Mouse (Mus musculus): ENCODE measurements around the gene Zswim4. TPM values are rescaled to one million over a fixed set of nuclear protein-coding genes. Genes with fewer than 3 reads are reported as not detected.

Gene Zswim4
- polyA plus RNA-seq, 1 experiment from 2014 or later = 8.0 TPM

GRCm38 (mm10) chr8:84200652-84201544, 36.0 kb downstream of the Zswim4 start:
- DNase-seq (ENCODE audit: low spot score) (peak; percentile 86), ATAC-seq (ENCODE audit: low FRiP score, low TSS enrichment) (peak; percentile 22)
- 2% methylated on average over 35 of the region's 70 CpGs for WGBS
- TF ChIP-seq CTCF (IDR thresholded peaks at IDR 0.05; ENCODE audit: low read depth) (no peak), EP300 (optimal IDR thresholded peaks at IDR 0.05) (peak; percentile 45)
- Histone ChIP-seq H3K9ac (ENCODE audit: low read length) (peak overlapping the region; percentile 93), H3K9me3 (ENCODE audit: control insufficient read depth, low read length) (no peaks in the 10 kb centered on the region), H3K27ac (replicated peaks) (peak overlapping the region; percentile 99), H3K4me3 (ENCODE audit: low read depth, low read length) (peak overlapping the region; percentile 72), H3K4me2 (replicated peaks; ENCODE audit: low read depth) (peak overlapping the region; percentile 92), H3K36me3 (ENCODE audit: control insufficient read depth, insufficient read depth, low read length) (peaks cover 8% of the 10 kb centered on the region; the same call in 1 of the 2 replicates), H3K27me3 (ENCODE audit: control insufficient read depth, insufficient read depth, low read length) (no peaks in the 10 kb centered on the region), H3K4me1 (replicated peaks; ENCODE audit: control insufficient read depth, insufficient read depth) (peaks cover 22% of the 10 kb centered on the region)

GRCm38 (mm10) chr8:84200126-84200555, 36.7 kb downstream of the Zswim4 start:
- Histone ChIP-seq H3K9ac (ENCODE audit: low read length) (peak overlapping the region; percentile 93), H3K27me3 (ENCODE audit: control insufficient read depth, insufficient read depth, low read length) (no peaks in the 10 kb centered on the region)
- WGBS = 18% methylated on average over 8 of the region's 8 CpGs

GRCm38 (mm10) chr8:84199348-84200125, 37.3 kb downstream of the Zswim4 start:
- Histone ChIP-seq H3K4me3 (ENCODE audit: low read depth, low read length) (no peak overlapping the region), H3K27ac (replicated peaks) (peak overlapping the region; percentile 99), H3K36me3 (ENCODE audit: control insufficient read depth, insufficient read depth, low read length) (no peaks in the 10 kb centered on the region), H3K9ac (ENCODE audit: low read length) (0 out of 2 replicates have a peak overlapping the region, but pooled peaks have one; percentile 38), H3K27me3 (ENCODE audit: control insufficient read depth, insufficient read depth, low read length) (no peaks in the 10 kb centered on the region), H3K4me1 (replicated peaks; ENCODE audit: control insufficient read depth, insufficient read depth) (peaks cover 22% of the 10 kb centered on the region), H3K4me2 (replicated peaks; ENCODE audit: low read depth) (peak overlapping the region; percentile 92), H3K9me3 (ENCODE audit: control insufficient read depth, low read length) (no peaks in the 10 kb centered on the region)
- TF ChIP-seq EP300 (optimal IDR thresholded peaks at IDR 0.05) = no peak
- TF ChIP-seq CTCF (IDR thresholded peaks at IDR 0.05; ENCODE audit: low read depth) = no peak
- WGBS = 29% methylated on average over 11 of the region's 11 CpGs
- ATAC-seq (ENCODE audit: low FRiP score, low TSS enrichment) (no peak), DNase-seq (ENCODE audit: low spot score) (no peak)

More at GRCm38 (mm10) chr8:84200126-84200555, 36.7 kb downstream of the Zswim4 start:
- DNase-seq (ENCODE audit: low spot score) (no peak), ATAC-seq (ENCODE audit: low FRiP score, low TSS enrichment) (no peak)
- Histone ChIP-seq H3K4me3 (ENCODE audit: low read depth, low read length) (peak overlapping the region; percentile 72), H3K9me3 (ENCODE audit: control insufficient read depth, low read length) (no peaks in the 10 kb centered on the region), H3K36me3 (ENCODE audit: control insufficient read depth, insufficient read depth, low read length) (peaks cover 2% of the 10 kb centered on the region; the same call in 1 of the 2 replicates), H3K4me1 (replicated peaks; ENCODE audit: control insufficient read depth, insufficient read depth) (peaks cover 22% of the 10 kb centered on the region), H3K27ac (replicated peaks) (peak overlapping the region; percentile 99), H3K4me2 (replicated peaks; ENCODE audit: low read depth) (peak overlapping the region; percentile 92)
- no peak for TF ChIP-seq EP300 (optimal IDR thresholded peaks at IDR 0.05)
- 0 out of 2 replicates have a peak, but pooled peaks have one; percentile 10 for TF ChIP-seq CTCF (IDR thresholded peaks at IDR 0.05; ENCODE audit: low read depth)

GRCm38 (mm10) chr8:84198871-84199270, 38.0 kb downstream of the Zswim4 start:
- H3K36me3 ChIP-seq (ENCODE audit: control insufficient read depth, insufficient read depth, low read length) = no peaks in the 10 kb centered on the region
- H3K9ac ChIP-seq (ENCODE audit: low read length) = no peak overlapping the region
- H3K4me3 ChIP-seq (ENCODE audit: low read depth, low read length) = no peak overlapping the region
- H3K4me1 ChIP-seq (replicated peaks; ENCODE audit: control insufficient read depth, insufficient read depth) = peaks cover 22% of the 10 kb centered on the region
- 28% methylated on average over 4 of the region's 4 CpGs for WGBS
- peak overlapping the region; percentile 99 for H3K27ac ChIP-seq (replicated peaks)
- TF ChIP-seq CTCF (IDR thresholded peaks at IDR 0.05; ENCODE audit: low read depth) = no peak
- ATAC-seq (ENCODE audit: low FRiP score, low TSS enrichment) (no peak), DNase-seq (ENCODE audit: low spot score) (no peak)
- no peaks in the 10 kb centered on the region for H3K9me3 ChIP-seq (ENCODE audit: control insufficient read depth, low read length)
- H3K27me3 ChIP-seq (ENCODE audit: control insufficient read depth, insufficient read depth, low read length) = no peaks in the 10 kb centered on the region
- no peak overlapping the region; the same call in 1 of the 2 replicates for H3K4me2 ChIP-seq (replicated peaks; ENCODE audit: low read depth)

GRCm38 (mm10) chr8:84197922-84198774, 38.7 kb downstream of the Zswim4 start:
- WGBS = 3% methylated on average over 30 of the region's 30 CpGs
- H3K4me3 ChIP-seq (ENCODE audit: low read depth, low read length) = peak overlapping the region; percentile 43
- no peaks in the 10 kb centered on the region for H3K9me3 ChIP-seq (ENCODE audit: control insufficient read depth, low read length)
- peak overlapping the region; percentile 99 for H3K27ac ChIP-seq (replicated peaks)
- peak overlapping the region; percentile 61 for H3K9ac ChIP-seq (ENCODE audit: low read length)
- TF ChIP-seq CTCF (IDR thresholded peaks at IDR 0.05; ENCODE audit: low read depth) = peak; percentile 14; the same call in 1 of the 2 replicates
- no peak for TF ChIP-seq EP300 (optimal IDR thresholded peaks at IDR 0.05)
- H3K27me3 ChIP-seq (ENCODE audit: control insufficient read depth, insufficient read depth, low read length) = no peaks in the 10 kb centered on the region
- ATAC-seq (ENCODE audit: low FRiP score, low TSS enrichment) (peak; percentile 81), DNase-seq (ENCODE audit: low spot score) (peak; percentile 97)
- peaks cover 22% of the 10 kb centered on the region for H3K4me1 ChIP-seq (replicated peaks; ENCODE audit: control insufficient read depth, insufficient read depth)
- peak overlapping the region; percentile 64 for H3K4me2 ChIP-seq (replicated peaks; ENCODE audit: low read depth)
- no peaks in the 10 kb centered on the region for H3K36me3 ChIP-seq (ENCODE audit: control insufficient read depth, insufficient read depth, low read length)
